Mouse (Mus musculus) brain, embryonic 14.5 days (tissue): Measurements from ENCODE around the gene Abcb9.

Source experiments
- CTCF ChIP-seq: fragments of 200-500 bp; IDR thresholded peaks from 2 replicates; pipeline ENCODE4 v1.5.1; 2012; ENCODE audit warnings: inconsistent platforms, mild to moderate bottlenecking, moderate library complexity, borderline replicate concordance; ENCODE audit not compliant: insufficient read depth, insufficient read length; ENCODE audit errors: extremely low read depth
- POLR2A ChIP-seq: fragments of 200-500 bp; IDR thresholded peaks from 2 replicates; pipeline ENCODE4 v1.6.1; 2012; ENCODE audit warnings: mild to moderate bottlenecking, inconsistent platforms, borderline replicate concordance; ENCODE audit not compliant: poor library complexity, insufficient read depth, insufficient read length, severe bottlenecking; ENCODE audit errors: extremely low read depth

DNA sequence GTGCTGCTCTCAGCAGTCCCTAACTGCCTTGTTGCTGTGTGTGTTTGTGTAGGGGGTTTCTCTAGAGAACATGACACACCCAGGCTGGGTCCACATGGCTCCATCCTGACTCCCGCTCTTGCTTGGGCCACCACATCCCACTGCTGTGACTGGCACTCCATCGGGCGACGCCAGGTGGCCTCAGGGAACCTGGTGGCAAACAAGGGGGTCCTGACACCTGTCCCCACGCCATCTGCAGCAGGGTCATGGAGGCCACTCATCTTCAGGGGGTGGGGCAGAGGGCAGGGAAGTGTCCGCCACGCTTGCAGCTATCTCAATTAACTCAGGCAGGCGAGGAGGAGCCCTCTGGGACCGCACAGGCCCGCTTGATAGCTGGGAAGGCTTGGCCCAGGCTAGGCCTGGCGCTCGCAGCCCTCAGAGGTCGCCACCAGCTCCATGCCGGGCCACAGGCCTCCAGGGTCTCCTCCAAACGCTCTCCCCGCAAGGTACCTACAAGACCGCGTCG is 469 bp downstream of the Abcb9 start:
- TF ChIP-seq POLR2A (no peak), CTCF (no peak)
